Mouse (Mus musculus): ENCODE data around the gene Anln.
"Not testable (repeated sequence)": the region's sequence is repeated elsewhere in the genome, so short reads cannot be mapped to it uniquely, and the experiment has no call there.

Gene Anln

GRCm38 (mm10) chr9:22314066-22314465 is 74.9 kb downstream of the Anln start:
- no peak for DNase-seq

- DNase-seq: no peak
Measured at GRCm38 (mm10) chr9:22313218-22313617, 75.8 kb downstream of the Anln start.

GRCm38 (mm10) chr9:22309651-22310050 is 79.3 kb downstream of the Anln start:
- no peak for DNase-seq

GRCm38 (mm10) chr9:22307920-22308262 is 81.1 kb downstream of the Anln start:
- not testable (repeated sequence) for DNase-seq

GRCm38 (mm10) chr9:22307156-22307919 is 81.7 kb downstream of the Anln start, which contains the start of gene Zfp810:
Zfp810 (minus strand) TSS chr9:22307648.
- peak; percentile 94 for DNase-seq

- DNase-seq: no peak
Measured at GRCm38 (mm10) chr9:22306726-22307125, 82.3 kb downstream of the Anln start.

GRCm38 (mm10) chr9:22302199-22302598 is 86.8 kb downstream of the Anln start:
- no peak for DNase-seq

All from thymus, postnatal 4 days (tissue).